Mouse (Mus musculus) liver, embryonic 12.5 days (tissue): ENCODE data around the gene Efr3b. TPM values are rescaled to one million over a fixed set of nuclear protein-coding genes. Genes with fewer than 3 reads are reported as not detected.

ENCODE experiments used
- ATAC-seq: fragments of 200-750 bp; cut with Nextera tagmentation; 2 replicates; pipeline ENCODE4 v1.8.0; 2017; ENCODE audit warnings: moderate number of reproducible peaks, mild to moderate bottlenecking, moderate library complexity
- H3K27ac ChIP-seq: fragments of 300-500 bp; sonication (generic); 2 replicates; pipeline ENCODE4 v1.5.1; 2016; ENCODE audit warnings: mild to moderate bottlenecking
- H3K27me3 ChIP-seq: fragments of 300-500 bp; sonication (generic); replicated peaks from 2 replicates; pipeline ENCODE4 v1.6.1; 2016; ENCODE audit warnings: mild to moderate bottlenecking, moderate library complexity
- H3K36me3 ChIP-seq: fragments of 300-500 bp; sonication (generic); 2 replicates; pipeline ENCODE4 v1.6.1; 2016; ENCODE audit warnings: mild to moderate bottlenecking, moderate library complexity
- H3K4me1 ChIP-seq: fragments of 300-500 bp; sonication (generic); 2 replicates; pipeline ENCODE4 v1.6.1; 2016
- H3K4me2 ChIP-seq: fragments of 300-500 bp; sonication (generic); 2 replicates; pipeline ENCODE4 v1.6.1; 2016; ENCODE audit warnings: mild to moderate bottlenecking, moderate library complexity
- H3K4me3 ChIP-seq: fragments of 300-500 bp; sonication (generic); 2 replicates; pipeline ENCODE4 v1.5.1; 2016; ENCODE audit warnings: mild to moderate bottlenecking, moderate library complexity
- H3K9ac ChIP-seq: fragments of 300-500 bp; sonication (generic); 2 replicates; pipeline ENCODE4 v1.6.1; 2016; ENCODE audit warnings: mild to moderate bottlenecking, moderate library complexity
- H3K9me3 ChIP-seq: fragments of 300-500 bp; sonication (generic); replicated peaks from 2 replicates; pipeline ENCODE4 v1.6.1; 2016; ENCODE audit warnings: mild to moderate bottlenecking, moderate library complexity
- WGBS: fragments of 180-500 bp; shearing (Covaris S2); methylation state at CpG from one replicate; pipeline ENCODE4 v1.1.7; 2016; ENCODE audit not compliant: insufficient replicate concordance; 5-methylcytosine and 5-hydroxymethylcytosine counted together
- polyA plus RNA-seq: library from polyadenylated mRNA; unstranded; fragments of >200 nt; fragmentation: Nextera tagmentation; extraction: Ambion mirVana; gene quantifications from 2 replicates; pipeline ENCODE4 v1.2.1, GENCODE M21; 2016

Gene Efr3b
- 0.41 and 0.50 TPM in 2 replicates for polyA plus RNA-seq

- no peaks in the 10 kb centered on the region for H3K9me3 ChIP-seq
- peak; percentile 86 for ATAC-seq
- H3K27me3 ChIP-seq, result peaks cover 81% of the 10 kb centered on the region
- no peaks in the 10 kb centered on the region for H3K36me3 ChIP-seq
- no peak within 1 kb of the TSS for H3K27ac ChIP-seq
- H3K4me1 ChIP-seq, result peaks cover 14% of the 10 kb centered on the region
- H3K4me3 ChIP-seq, result peak within 1 kb of the TSS; percentile 59
- H3K4me2 ChIP-seq, result peak within 1 kb of the TSS; percentile 79
- 1% methylated on average over 64 of the region's 78 CpGs for WGBS
- peak within 1 kb of the TSS; percentile 56 for H3K9ac ChIP-seq
Measured at GRCm38 (mm10) chr12:4038061-4039041, at the start of gene Efr3b. Efr3b (minus strand) TSS chr12:4038915.

- peak overlapping the region; percentile 68; the same call in 1 of the 2 replicates for H3K4me3 ChIP-seq
Measured at GRCm38 (mm10) chr12:4083441-4083840, 44.7 kb upstream of the Efr3b start.

GRCm38 (mm10) chr12:4082132-4083001, 43.7 kb upstream of the Efr3b start, which contains the start of gene Dnajc27:
Dnajc27 (plus strand) TSS chr12:4082583.
- peak; percentile 95 for ATAC-seq
- Histone ChIP-seq H3K27me3 (no peaks in the 10 kb centered on the region; the same call in 1 of the 2 replicates), H3K4me1 (peaks cover 24% of the 10 kb centered on the region), H3K4me2 (peak within 1 kb of the TSS; percentile 91), H3K4me3 (peak within 1 kb of the TSS; percentile 68), H3K27ac (peak within 1 kb of the TSS; percentile 91), H3K9ac (peak within 1 kb of the TSS; percentile 73), H3K9me3 (no peaks in the 10 kb centered on the region), H3K36me3 (peaks cover 17% of the 10 kb centered on the region)
- WGBS, result 5% methylated on average over 59 of the region's 59 CpGs

More at GRCm38 (mm10) chr12:4083441-4083840, 44.7 kb upstream of the Efr3b start:
- peak overlapping the region; percentile 91 for H3K4me2 ChIP-seq
- peaks cover 24% of the 10 kb centered on the region for H3K4me1 ChIP-seq
- peaks cover 26% of the 10 kb centered on the region for H3K36me3 ChIP-seq
- 0 out of 2 replicates have a peak overlapping the region, but pooled peaks have one; percentile 73 for H3K9ac ChIP-seq
- no peak for ATAC-seq
- 67% methylated on average over 8 of the region's 8 CpGs for WGBS
- H3K9me3 ChIP-seq, result no peaks in the 10 kb centered on the region
- H3K27ac ChIP-seq, result no peak overlapping the region
- H3K27me3 ChIP-seq, result no peaks in the 10 kb centered on the region; the same call in 1 of the 2 replicates

GRCm38 (mm10) chr12:4080311-4080710, 41.6 kb upstream of the Efr3b start:
- Histone ChIP-seq H3K4me3 (no peak overlapping the region), H3K27me3 (peaks cover 4% of the 10 kb centered on the region; the same call in 1 of the 2 replicates), H3K9me3 (no peaks in the 10 kb centered on the region), H3K36me3 (no peaks in the 10 kb centered on the region), H3K9ac (no peak overlapping the region), H3K4me2 (no peak overlapping the region), H3K4me1 (peaks cover 24% of the 10 kb centered on the region), H3K27ac (no peak overlapping the region)
- no peak for ATAC-seq
- 1% methylated on average over 2 of the region's 2 CpGs for WGBS

GRCm38 (mm10) chr12:4078069-4078468, 39.4 kb upstream of the Efr3b start:
- peaks cover 14% of the 10 kb centered on the region for H3K4me1 ChIP-seq
- peaks cover 4% of the 10 kb centered on the region; the same call in 1 of the 2 replicates for H3K27me3 ChIP-seq
- ATAC-seq, result no peak
- no peaks in the 10 kb centered on the region for H3K9me3 ChIP-seq
- WGBS, result 44% methylated on average over 1 of the region's 1 CpGs
- no peak overlapping the region for H3K9ac ChIP-seq
- no peaks in the 10 kb centered on the region for H3K36me3 ChIP-seq
- no peak overlapping the region for H3K4me3 ChIP-seq
- H3K27ac ChIP-seq, result no peak overlapping the region
- no peak overlapping the region for H3K4me2 ChIP-seq

GRCm38 (mm10) chr12:4076383-4076782, 37.7 kb upstream of the Efr3b start:
- ATAC-seq, result no peak

GRCm38 (mm10) chr12:4075407-4075806, 36.7 kb upstream of the Efr3b start:
- H3K4me1 ChIP-seq, result no peaks in the 10 kb centered on the region
- ATAC-seq, result no peak
- H3K36me3 ChIP-seq, result no peaks in the 10 kb centered on the region
- WGBS, result 48% methylated on average over 8 of the region's 8 CpGs
- no peaks in the 10 kb centered on the region for H3K9me3 ChIP-seq
- no peak overlapping the region for H3K9ac ChIP-seq
- peaks cover 4% of the 10 kb centered on the region; the same call in 1 of the 2 replicates for H3K27me3 ChIP-seq
- H3K27ac ChIP-seq, result no peak overlapping the region
- no peak overlapping the region for H3K4me3 ChIP-seq
- no peak overlapping the region for H3K4me2 ChIP-seq

More at GRCm38 (mm10) chr12:4076383-4076782, 37.7 kb upstream of the Efr3b start:
- no peak overlapping the region for H3K4me3 ChIP-seq
- H3K36me3 ChIP-seq, result no peaks in the 10 kb centered on the region
- no peaks in the 10 kb centered on the region for H3K4me1 ChIP-seq
- peaks cover 4% of the 10 kb centered on the region; the same call in 1 of the 2 replicates for H3K27me3 ChIP-seq
- H3K27ac ChIP-seq, result no peak overlapping the region
- no peak overlapping the region for H3K9ac ChIP-seq
- H3K9me3 ChIP-seq, result no peaks in the 10 kb centered on the region
- no peak overlapping the region for H3K4me2 ChIP-seq

GRCm38 (mm10) chr12:4071671-4072070, 33.0 kb upstream of the Efr3b start:
- no peak overlapping the region for H3K9ac ChIP-seq
- ATAC-seq, result no peak
- no peak overlapping the region for H3K27ac ChIP-seq
- H3K4me2 ChIP-seq, result no peak overlapping the region
- WGBS, result 60% methylated on average over 9 of the region's 9 CpGs
- H3K9me3 ChIP-seq, result no peaks in the 10 kb centered on the region
- H3K27me3 ChIP-seq, result peaks cover 2% of the 10 kb centered on the region; the same call in 1 of the 2 replicates
- no peaks in the 10 kb centered on the region for H3K36me3 ChIP-seq
- no peak overlapping the region for H3K4me3 ChIP-seq
- H3K4me1 ChIP-seq, result peaks cover 1% of the 10 kb centered on the region; the same call in 1 of the 2 replicates

GRCm38 (mm10) chr12:4068551-4068950, 29.8 kb upstream of the Efr3b start:
- Histone ChIP-seq H3K4me1 (peaks cover 24% of the 10 kb centered on the region), H3K9me3 (no peaks in the 10 kb centered on the region), H3K36me3 (no peaks in the 10 kb centered on the region), H3K27ac (no peak overlapping the region), H3K4me3 (no peak overlapping the region), H3K9ac (no peak overlapping the region), H3K27me3 (no peaks in the 10 kb centered on the region), H3K4me2 (no peak overlapping the region)
- WGBS, result 64% methylated on average over 4 of the region's 4 CpGs
- no peak for ATAC-seq

GRCm38 (mm10) chr12:4066681-4067459, 28.2 kb upstream of the Efr3b start:
- Histone ChIP-seq H3K27ac (no peak overlapping the region), H3K4me1 (peaks cover 24% of the 10 kb centered on the region), H3K9ac (no peak overlapping the region), H3K36me3 (no peaks in the 10 kb centered on the region), H3K9me3 (no peaks in the 10 kb centered on the region), H3K4me2 (no peak overlapping the region), H3K4me3 (no peak overlapping the region), H3K27me3 (no peaks in the 10 kb centered on the region)
- ATAC-seq, result no peak
- WGBS, result 57% methylated on average over 6 of the region's 6 CpGs

GRCm38 (mm10) chr12:4065944-4066343, 27.2 kb upstream of the Efr3b start:
- Histone ChIP-seq H3K27ac (no peak overlapping the region), H3K36me3 (no peaks in the 10 kb centered on the region), H3K4me3 (no peak overlapping the region), H3K9ac (no peak overlapping the region), H3K4me2 (no peak overlapping the region), H3K9me3 (no peaks in the 10 kb centered on the region), H3K4me1 (peaks cover 24% of the 10 kb centered on the region), H3K27me3 (no peaks in the 10 kb centered on the region)
- peak; percentile 76 for ATAC-seq
- WGBS, result 36% methylated on average over 8 of the region's 8 CpGs
